Mouse (Mus musculus) erythroblast, embryonic 14.5 days (primary cell): ENCODE results near the gene Pgpep1l.

ENCODE experiments used
- GATA1 ChIP-seq: IDR thresholded peaks from 2 replicates; pipeline ENCODE4 v1.6.1; 2012; ENCODE audit warnings: low read length, inconsistent platforms, mixed read lengths
- TAL1 ChIP-seq: IDR thresholded peaks from 3 replicates; pipeline ENCODE4 v1.6.1; 2012; ENCODE audit warnings: low read length, inconsistent platforms, mixed read lengths

GRCm38 (mm10) chr7:68281341-68281740 is 17.3 kb upstream of the Pgpep1l start:
- no peak for TF ChIP-seq GATA1
- no peak for TF ChIP-seq TAL1
